Mouse (Mus musculus): ENCODE data around the gene Mllt6.
"Not testable (repeated sequence)": the region's sequence is repeated elsewhere in the genome, so short reads cannot be mapped to it uniquely, and the experiment has no call there.

Gene Mllt6

GRCm38 (mm10) chr11:97718281-97718860, 55.2 kb downstream of the Mllt6 start:
- Histone ChIP-seq H3K36me3 (ENCODE audit: control insufficient read depth, insufficient read depth, low read length, poor library complexity, severe bottlenecking) (peaks cover 12% of the 10 kb centered on the region), H3K27me3 (ENCODE audit: control insufficient read depth, insufficient read depth, low read length, poor library complexity, severe bottlenecking) (no peaks in the 10 kb centered on the region)
- DNase-seq (ENCODE audit: low read depth, low spot score) = peak; percentile 68

GRCm38 (mm10) chr11:97719041-97719440, 55.8 kb downstream of the Mllt6 start:
- no peaks in the 10 kb centered on the region for H3K27me3 ChIP-seq (ENCODE audit: control insufficient read depth, insufficient read depth, low read length, poor library complexity, severe bottlenecking)
- DNase-seq (ENCODE audit: low read depth, low spot score) = peak; percentile 32
- H3K36me3 ChIP-seq (ENCODE audit: control insufficient read depth, insufficient read depth, low read length, poor library complexity, severe bottlenecking) = peaks cover 16% of the 10 kb centered on the region

- peaks cover 18% of the 10 kb centered on the region for H3K36me3 ChIP-seq (ENCODE audit: control insufficient read depth, insufficient read depth, low read length, poor library complexity, severe bottlenecking)
- DNase-seq (ENCODE audit: low read depth, low spot score) = no peak
- no peaks in the 10 kb centered on the region for H3K27me3 ChIP-seq (ENCODE audit: control insufficient read depth, insufficient read depth, low read length, poor library complexity, severe bottlenecking)
Observed at GRCm38 (mm10) chr11:97721338-97721737, 58.1 kb downstream of the Mllt6 start.

- no peak for DNase-seq (ENCODE audit: low read depth, low spot score)
- Histone ChIP-seq H3K36me3 (ENCODE audit: control insufficient read depth, insufficient read depth, low read length, poor library complexity, severe bottlenecking) (peaks cover 20% of the 10 kb centered on the region), H3K27me3 (ENCODE audit: control insufficient read depth, insufficient read depth, low read length, poor library complexity, severe bottlenecking) (no peaks in the 10 kb centered on the region)
Observed at GRCm38 (mm10) chr11:97723709-97724108, 60.5 kb downstream of the Mllt6 start.

GRCm38 (mm10) chr11:97728311-97728710, 65.1 kb downstream of the Mllt6 start:
- peak; percentile 40 for DNase-seq (ENCODE audit: low read depth, low spot score)
- Histone ChIP-seq H3K36me3 (ENCODE audit: control insufficient read depth, insufficient read depth, low read length, poor library complexity, severe bottlenecking) (peaks cover 20% of the 10 kb centered on the region), H3K27me3 (ENCODE audit: control insufficient read depth, insufficient read depth, low read length, poor library complexity, severe bottlenecking) (no peaks in the 10 kb centered on the region)

- Histone ChIP-seq H3K36me3 (ENCODE audit: control insufficient read depth, insufficient read depth, low read length, poor library complexity, severe bottlenecking) (peaks cover 16% of the 10 kb centered on the region), H3K27me3 (ENCODE audit: control insufficient read depth, insufficient read depth, low read length, poor library complexity, severe bottlenecking) (no peaks in the 10 kb centered on the region)
- no peak for DNase-seq (ENCODE audit: low read depth, low spot score)
Observed at GRCm38 (mm10) chr11:97728730-97729129, 65.5 kb downstream of the Mllt6 start.

GRCm38 (mm10) chr11:97733689-97734088, 70.5 kb downstream of the Mllt6 start:
- Histone ChIP-seq H3K36me3 (ENCODE audit: control insufficient read depth, insufficient read depth, low read length, poor library complexity, severe bottlenecking) (peaks cover 9% of the 10 kb centered on the region), H3K27me3 (ENCODE audit: control insufficient read depth, insufficient read depth, low read length, poor library complexity, severe bottlenecking) (no peaks in the 10 kb centered on the region)
- no peak for DNase-seq (ENCODE audit: low read depth, low spot score)

- not testable (repeated sequence) for H3K36me3 ChIP-seq (ENCODE audit: control insufficient read depth, insufficient read depth, low read length, poor library complexity, severe bottlenecking); DNase-seq (ENCODE audit: low read depth, low spot score); H3K27me3 ChIP-seq (ENCODE audit: control insufficient read depth, insufficient read depth, low read length, poor library complexity, severe bottlenecking)
Observed at GRCm38 (mm10) chr11:97734810-97735209, 71.6 kb downstream of the Mllt6 start.

All from splenic B cell, adult 2 months (primary cell).